Mouse (Mus musculus) hindbrain, embryonic 15.5 days (tissue): ENCODE measurements around the gene Plekhm2. TPM values are rescaled to one million over a fixed set of nuclear protein-coding genes. Genes with fewer than 3 reads are reported as not detected.

Source experiments
- ATAC-seq: fragments of 200-750 bp; cut with Nextera tagmentation; 2 replicates; pipeline ENCODE4 v1.8.0; 2017; ENCODE audit warnings: low read depth, moderate number of reproducible peaks, moderate TSS enrichment; ENCODE audit not compliant: low FRiP score
- H3K27ac ChIP-seq: fragments of 300-500 bp; sonication (generic); replicated peaks from 2 replicates; pipeline ENCODE4 v1.5.1; 2015; ENCODE audit warnings: mild to moderate bottlenecking, inconsistent platforms
- H3K27me3 ChIP-seq: fragments of 300-500 bp; sonication (generic); 2 replicates; pipeline ENCODE4 v1.6.1; 2015; ENCODE audit warnings: control low read depth, inconsistent platforms
- H3K36me3 ChIP-seq: fragments of 300-500 bp; sonication (generic); 2 replicates; pipeline ENCODE4 v1.6.1; 2015; ENCODE audit warnings: control low read depth, inconsistent platforms
- H3K4me1 ChIP-seq: fragments of 300-500 bp; sonication (generic); replicated peaks from 2 replicates; pipeline ENCODE4 v1.6.1; 2015; ENCODE audit warnings: control low read depth, inconsistent platforms
- H3K4me2 ChIP-seq: fragments of 300-500 bp; sonication (generic); 2 replicates; pipeline ENCODE4 v1.6.1; 2015; ENCODE audit warnings: moderate library complexity, mild to moderate bottlenecking, inconsistent platforms
- H3K4me3 ChIP-seq: fragments of 300-500 bp; sonication (generic); 2 replicates; pipeline ENCODE4 v1.5.1; 2015; ENCODE audit warnings: mild to moderate bottlenecking, inconsistent platforms
- H3K9ac ChIP-seq: fragments of 300-500 bp; sonication (generic); 2 replicates; pipeline ENCODE4 v1.6.1; 2015; ENCODE audit warnings: inconsistent platforms
- H3K9me3 ChIP-seq: fragments of 300-500 bp; sonication (generic); 2 replicates; pipeline ENCODE4 v1.6.1; 2016; ENCODE audit warnings: control low read depth, inconsistent platforms
- WGBS: fragments of 180-500 bp; shearing (Covaris S2); methylation state at CpG from one replicate; pipeline ENCODE4 v1.1.7; 2015; 5-methylcytosine and 5-hydroxymethylcytosine counted together
- polyA plus RNA-seq: library from polyadenylated mRNA; unstranded; fragments of >200 nt; fragmentation: Nextera tagmentation; extraction: Ambion mirVana; gene quantifications from 2 replicates; pipeline ENCODE4 v1.2.1, GENCODE M21; 2015

The Plekhm2 gene
- polyA plus RNA-seq, 1 experiment from 2014 or later: 9.9 TPM

DNA sequence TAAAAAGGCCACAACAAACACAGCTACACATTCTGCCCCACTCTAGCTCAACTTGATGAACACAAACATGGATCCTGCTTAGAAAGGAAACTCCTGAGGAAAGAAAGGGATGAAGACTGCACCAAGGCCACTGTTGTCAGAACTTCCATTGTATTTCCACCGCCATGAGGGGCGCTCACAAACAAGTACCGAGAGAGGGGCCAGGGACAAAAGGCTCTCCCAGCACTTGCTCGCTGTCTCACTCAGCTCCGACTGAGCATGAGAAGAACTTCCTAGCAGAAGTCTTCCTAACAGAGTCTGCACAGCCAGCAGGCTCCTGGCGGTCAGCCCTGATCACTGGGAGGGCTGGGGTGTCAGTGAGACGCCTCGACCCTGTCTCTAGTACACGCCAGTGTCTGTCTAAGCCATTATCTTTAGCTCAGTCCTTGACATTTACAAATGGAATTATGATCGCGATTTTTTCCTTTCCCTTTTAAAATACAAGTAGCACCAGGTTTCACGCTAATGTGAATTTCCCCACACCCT is 18.1 kb upstream of the Plekhm2 start:
- H3K9ac ChIP-seq: no peak overlapping the region

DNA sequence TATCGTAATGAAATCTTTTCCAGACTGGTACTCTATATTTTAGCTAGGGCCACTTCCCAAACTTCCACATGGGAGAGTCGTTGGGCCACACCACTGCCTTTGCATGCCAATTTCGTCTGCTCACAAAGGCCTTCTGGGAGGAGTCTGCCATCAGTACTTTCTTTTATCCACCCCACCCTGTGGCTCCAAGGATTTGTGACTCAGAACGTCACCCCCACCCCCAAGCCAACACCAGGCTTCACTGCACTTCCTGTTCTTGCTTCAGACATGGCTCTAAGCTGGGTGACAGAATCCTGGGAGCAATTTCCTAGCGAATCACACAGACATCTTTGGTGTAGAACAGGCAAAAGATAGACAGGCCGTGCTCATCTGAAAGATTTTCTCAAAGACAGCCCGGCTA is 17.1 kb upstream of the Plekhm2 start:
- H3K4me1 ChIP-seq: no peaks in the 10 kb centered on the region
- H3K36me3 ChIP-seq: peaks cover 28% of the 10 kb centered on the region
- ATAC-seq: no peak
- H3K27me3 ChIP-seq: no peaks in the 10 kb centered on the region
- WGBS: 66% methylated on average over 7 of the region's 7 CpGs
- H3K27ac ChIP-seq: no peak overlapping the region
- H3K9ac ChIP-seq: no peak overlapping the region
- no peaks in the 10 kb centered on the region for H3K9me3 ChIP-seq
- no peak overlapping the region for H3K4me3 ChIP-seq
- no peak overlapping the region for H3K4me2 ChIP-seq

More for the DNA sequence above, 18.1 kb upstream of the Plekhm2 start:
- H3K27ac ChIP-seq: 0 out of 2 replicates have a peak overlapping the region, but pooled peaks have one; percentile 25
- no peaks in the 10 kb centered on the region for H3K4me1 ChIP-seq
- H3K36me3 ChIP-seq: peaks cover 32% of the 10 kb centered on the region
- ATAC-seq: no peak
- no peaks in the 10 kb centered on the region for H3K9me3 ChIP-seq
- no peaks in the 10 kb centered on the region for H3K27me3 ChIP-seq
- WGBS: 53% methylated on average over 12 of the region's 12 CpGs
- H3K4me3 ChIP-seq: no peak overlapping the region
- H3K4me2 ChIP-seq: no peak overlapping the region

DNA sequence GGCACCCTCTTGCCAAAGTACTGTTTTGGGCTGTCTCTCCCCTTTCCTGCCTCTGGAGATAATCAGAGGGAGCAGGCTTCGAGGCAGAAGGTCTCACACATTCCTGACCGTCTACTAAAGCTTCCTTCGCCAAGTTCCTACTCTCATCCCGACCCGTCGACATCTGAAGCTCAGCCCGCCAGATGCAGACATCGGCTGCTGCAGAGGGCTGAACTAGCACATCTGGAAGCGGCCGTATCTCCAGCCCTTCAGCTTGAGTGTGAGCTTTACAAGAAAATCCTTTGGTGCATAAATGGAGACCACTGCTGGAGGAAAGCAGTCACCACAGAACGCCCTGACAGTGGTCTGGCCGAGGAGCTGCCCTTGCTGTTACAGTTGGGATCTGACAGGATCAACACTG is 16.2 kb upstream of the Plekhm2 start:
- H3K36me3 ChIP-seq: peaks cover 22% of the 10 kb centered on the region
- no peak overlapping the region for H3K4me3 ChIP-seq
- H3K4me2 ChIP-seq: no peak overlapping the region
- H3K9me3 ChIP-seq: no peaks in the 10 kb centered on the region
- H3K4me1 ChIP-seq: no peaks in the 10 kb centered on the region
- ATAC-seq: no peak
- H3K27me3 ChIP-seq: no peaks in the 10 kb centered on the region
- H3K27ac ChIP-seq: no peak overlapping the region
- WGBS: 81% methylated on average over 12 of the region's 12 CpGs
- H3K9ac ChIP-seq: no peak overlapping the region

DNA sequence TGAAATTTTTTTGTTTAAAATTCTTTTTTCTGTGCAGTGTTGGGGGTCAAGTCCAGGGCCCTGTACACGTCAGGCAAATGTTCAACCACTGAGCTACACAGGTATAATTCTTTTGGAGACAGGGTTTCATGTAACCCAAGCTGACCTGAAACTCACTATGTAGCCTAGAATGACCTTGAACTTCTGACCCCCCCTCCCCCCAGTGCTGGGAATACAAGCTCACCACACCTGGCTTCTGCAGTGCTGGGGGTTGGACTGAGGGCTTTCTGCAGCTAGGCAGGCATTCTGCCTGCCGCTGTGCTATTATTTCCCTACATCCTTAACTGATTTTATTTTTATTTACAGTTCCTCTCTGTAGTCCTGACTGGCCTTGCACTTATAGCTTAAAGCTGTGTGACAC is 14.3 kb upstream of the Plekhm2 start:
- Histone ChIP-seq H3K27ac (no peak overlapping the region), H3K4me3 (no peak overlapping the region), H3K27me3 (no peaks in the 10 kb centered on the region), H3K4me1 (no peaks in the 10 kb centered on the region), H3K36me3 (peaks cover 5% of the 10 kb centered on the region; the same call in 1 of the 2 replicates), H3K9ac (no peak overlapping the region), H3K9me3 (no peaks in the 10 kb centered on the region), H3K4me2 (no peak overlapping the region)
- ATAC-seq: no peak
- WGBS: 93% methylated on average over 2 of the region's 2 CpGs

DNA sequence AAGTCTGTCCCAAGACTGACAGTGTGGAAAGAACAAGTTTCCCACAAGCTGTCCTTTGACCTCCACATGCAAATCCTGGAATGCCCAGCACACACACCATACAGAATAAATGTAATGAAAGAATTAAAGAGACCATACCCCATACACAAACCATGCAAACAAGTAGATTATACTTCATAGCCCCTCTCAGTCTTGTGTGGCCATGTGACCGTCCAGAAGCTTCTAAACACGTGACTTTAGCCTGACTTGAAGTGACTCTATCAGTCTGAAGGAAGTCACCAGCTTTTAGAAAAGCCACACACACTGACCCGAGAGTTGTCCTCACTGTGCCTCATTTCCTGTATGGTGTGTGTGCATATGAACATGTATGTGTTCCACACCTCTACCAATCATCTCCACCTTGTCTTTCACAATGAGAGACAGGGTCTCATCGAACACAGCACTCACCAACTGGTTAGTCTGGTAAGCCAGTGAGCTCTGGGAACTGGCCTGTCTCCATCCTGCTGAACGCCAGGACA is 11.8 kb upstream of the Plekhm2 start:
- Histone ChIP-seq H3K27me3 (no peaks in the 10 kb centered on the region), H3K4me3 (no peak overlapping the region), H3K4me2 (no peak overlapping the region), H3K36me3 (peaks cover 2% of the 10 kb centered on the region; the same call in 1 of the 2 replicates), H3K9ac (no peak overlapping the region), H3K27ac (no peak overlapping the region), H3K9me3 (no peaks in the 10 kb centered on the region), H3K4me1 (no peaks in the 10 kb centered on the region)
- 88% methylated on average over 5 of the region's 5 CpGs for WGBS
- ATAC-seq: no peak

DNA sequence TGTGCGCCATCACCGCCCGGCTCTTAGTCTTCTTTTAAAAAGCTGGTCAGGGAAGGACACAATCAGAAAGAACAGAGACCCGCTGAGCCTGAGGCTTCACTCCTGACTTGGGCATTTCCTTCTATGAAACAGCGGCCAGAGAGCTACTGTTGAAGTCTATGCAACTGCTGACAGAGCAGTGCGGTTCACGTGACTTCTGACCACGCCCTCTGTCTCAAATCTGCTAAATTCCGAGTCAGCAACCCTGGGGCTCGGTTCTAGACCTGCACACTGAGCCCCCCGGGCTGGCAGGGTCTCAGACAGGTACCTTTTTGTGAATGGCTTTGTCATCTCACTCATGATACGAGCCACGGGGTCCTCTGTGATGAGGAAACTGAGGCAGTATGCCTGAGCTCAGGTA is 7.6 kb upstream of the Plekhm2 start:
- 84% methylated on average over 13 of the region's 13 CpGs for WGBS
- H3K36me3 ChIP-seq: no peaks in the 10 kb centered on the region
- no peak overlapping the region for H3K27ac ChIP-seq
- H3K27me3 ChIP-seq: no peaks in the 10 kb centered on the region
- H3K4me1 ChIP-seq: no peaks in the 10 kb centered on the region
- H3K4me3 ChIP-seq: no peak overlapping the region
- H3K9me3 ChIP-seq: no peaks in the 10 kb centered on the region
- no peak for ATAC-seq
- H3K9ac ChIP-seq: no peak overlapping the region
- H3K4me2 ChIP-seq: no peak overlapping the region

DNA sequence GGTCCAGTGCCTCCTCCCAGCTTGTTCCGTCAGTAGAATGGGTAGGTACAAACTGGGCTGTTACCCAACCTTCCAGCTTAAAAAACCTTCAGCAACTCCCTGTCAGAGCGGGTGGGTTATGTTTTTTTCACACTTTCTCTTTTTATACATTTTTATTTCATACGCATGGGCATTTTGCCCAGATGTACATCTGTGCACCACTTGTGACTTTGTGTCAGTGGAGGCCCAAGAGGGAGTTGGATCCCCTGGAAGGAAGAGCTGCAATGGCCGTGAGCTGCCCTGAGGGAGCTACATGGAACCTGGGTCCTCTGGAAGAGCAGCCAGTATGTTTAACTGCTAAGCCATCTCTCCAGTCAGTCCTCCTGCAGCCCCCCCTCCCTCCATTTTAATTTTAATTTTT is 6.7 kb upstream of the Plekhm2 start:
- Histone ChIP-seq H3K4me1 (no peaks in the 10 kb centered on the region), H3K9me3 (no peaks in the 10 kb centered on the region), H3K36me3 (no peaks in the 10 kb centered on the region), H3K27me3 (no peaks in the 10 kb centered on the region), H3K4me3 (no peak overlapping the region), H3K27ac (no peak overlapping the region), H3K4me2 (no peak overlapping the region), H3K9ac (no peak overlapping the region)
- no peak for ATAC-seq
- WGBS: 81% methylated on average over 4 of the region's 4 CpGs

DNA sequence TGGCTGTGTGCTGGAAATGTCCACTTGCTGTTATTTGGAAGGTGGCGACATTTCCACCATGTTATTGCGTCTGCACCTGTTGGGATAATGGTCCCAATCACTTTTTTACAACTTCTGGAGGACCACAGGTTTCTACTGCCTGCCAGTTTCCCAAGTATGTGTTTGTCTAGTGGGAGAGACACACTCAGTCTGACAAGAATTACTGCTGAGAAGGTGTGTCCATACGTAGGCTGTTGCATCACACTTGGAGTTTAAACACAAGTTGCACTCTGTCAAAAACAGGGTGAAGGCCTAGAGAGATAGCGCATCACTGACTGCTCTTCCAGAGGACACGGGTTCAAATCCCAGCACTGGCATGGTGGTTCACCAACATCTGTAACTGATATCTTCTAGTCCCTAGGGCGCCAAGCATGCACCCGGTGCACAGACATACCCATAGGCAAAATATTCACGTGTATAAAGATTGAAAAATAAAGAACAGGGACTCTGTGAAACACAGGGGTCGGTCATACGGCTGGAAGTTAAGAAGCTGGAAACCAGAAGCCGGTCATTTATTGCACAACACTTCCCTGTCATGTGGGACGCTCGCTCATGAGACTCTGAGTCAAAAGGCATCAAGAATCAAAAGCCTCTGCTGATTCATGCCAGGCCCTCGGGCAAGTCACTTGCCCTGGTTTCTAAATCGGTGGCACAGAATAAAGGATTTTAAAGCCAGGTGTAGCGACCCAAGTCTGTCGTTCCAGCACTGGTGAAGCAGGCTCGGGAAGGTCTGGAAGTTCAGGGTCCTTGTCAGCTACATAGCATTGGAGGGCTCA is 5.4 kb upstream of the Plekhm2 start:
- no peaks in the 10 kb centered on the region for H3K27me3 ChIP-seq
- no peak for ATAC-seq

DNA sequence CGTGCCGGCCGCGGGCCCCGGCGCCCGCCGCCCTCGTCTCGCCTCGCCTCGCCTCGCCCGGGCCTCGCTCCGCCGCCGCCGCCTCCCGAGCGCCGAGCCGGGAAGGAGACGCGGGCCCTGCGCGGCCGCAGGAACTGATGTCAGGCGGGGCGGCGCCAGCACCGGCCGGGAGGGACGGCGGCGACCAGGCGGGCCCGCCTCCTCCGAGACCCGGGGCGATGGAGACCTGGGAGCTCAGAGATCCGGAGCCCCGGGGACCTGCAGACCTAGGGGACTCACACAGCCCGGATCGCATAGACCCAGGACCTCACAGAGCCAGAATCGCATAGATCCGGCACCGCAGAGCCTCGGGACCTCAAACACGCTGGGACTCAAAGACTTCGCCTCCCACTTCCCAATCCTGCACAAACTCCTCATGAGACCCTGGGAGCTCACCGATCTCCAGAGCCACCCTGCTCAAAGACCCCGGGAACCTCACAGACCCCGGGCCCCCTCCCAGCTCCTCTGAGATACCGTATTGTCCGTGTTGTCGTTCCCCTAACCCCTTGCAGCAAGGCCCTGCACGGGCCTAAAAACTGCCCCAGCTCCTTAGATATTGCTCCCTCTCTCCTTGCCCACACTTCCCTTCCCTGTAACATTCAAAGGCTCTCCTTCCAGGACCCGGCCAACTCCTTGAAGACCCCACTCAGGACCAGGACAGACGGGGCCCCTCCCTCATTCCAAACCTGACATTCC is 521 bp downstream of the Plekhm2 start:
- H3K27me3 ChIP-seq: no peaks in the 10 kb centered on the region
- peak; percentile 84 for ATAC-seq
- peaks cover 28% of the 10 kb centered on the region for H3K4me1 ChIP-seq
- peak overlapping the region; percentile 85 for H3K4me3 ChIP-seq
- peak overlapping the region; percentile 83 for H3K27ac ChIP-seq
- peak overlapping the region; percentile 85 for H3K4me2 ChIP-seq
- peaks cover 3% of the 10 kb centered on the region; the same call in 1 of the 2 replicates for H3K36me3 ChIP-seq
- WGBS: under 1% methylated on average over 46 of the region's 60 CpGs
- no peaks in the 10 kb centered on the region for H3K9me3 ChIP-seq
- H3K9ac ChIP-seq: peak overlapping the region; percentile 97

More for the DNA sequence above, 5.4 kb upstream of the Plekhm2 start:
- Histone ChIP-seq H3K27ac (no peak overlapping the region), H3K4me3 (no peak overlapping the region), H3K4me1 (peaks cover 2% of the 10 kb centered on the region), H3K4me2 (no peak overlapping the region), H3K36me3 (no peaks in the 10 kb centered on the region), H3K9me3 (no peaks in the 10 kb centered on the region), H3K9ac (no peak overlapping the region)
- 89% methylated on average over 18 of the region's 18 CpGs for whole genome bisulfite sequencing

DNA sequence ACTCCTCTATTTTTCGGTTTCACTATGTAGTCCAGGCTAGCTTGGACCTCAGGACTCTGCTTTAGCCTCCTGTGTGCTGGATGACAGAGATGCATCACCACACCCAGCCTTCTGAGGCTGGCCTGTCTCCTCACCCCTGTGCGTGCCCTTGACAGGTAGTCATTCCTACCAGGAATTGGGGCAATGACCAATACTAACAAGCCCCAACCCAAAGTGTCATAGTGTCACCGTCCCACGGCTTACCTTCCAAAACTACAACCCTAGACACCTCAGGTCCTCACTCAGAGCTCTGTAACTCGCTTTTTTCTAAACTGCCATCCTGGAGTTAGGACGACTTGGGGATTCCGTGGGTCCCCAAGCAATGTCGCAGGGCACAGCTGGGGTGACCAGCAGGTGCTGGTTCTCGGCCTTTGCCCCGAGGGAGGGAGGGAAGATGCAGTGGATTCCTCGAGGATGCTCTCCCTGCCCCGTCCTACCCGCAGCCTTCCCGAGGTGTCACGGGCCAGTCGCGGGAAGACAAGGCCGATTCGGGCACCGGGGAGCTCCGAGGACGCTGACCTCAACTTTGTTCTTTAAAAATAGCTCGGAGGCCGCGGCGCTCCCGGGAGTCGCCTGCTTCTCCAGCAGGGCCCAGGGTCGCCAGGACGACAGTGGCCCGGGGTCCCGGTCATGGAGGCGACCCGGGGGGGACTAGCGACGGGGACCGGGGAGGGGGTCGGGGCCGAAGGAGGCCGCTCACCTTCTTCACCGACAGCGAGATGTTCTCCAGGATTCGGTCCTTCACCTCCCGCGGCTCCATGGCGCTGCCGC is 1.4 kb downstream of the Plekhm2 start:
- WGBS: 5% methylated on average over 41 of the region's 47 CpGs
- peaks cover 3% of the 10 kb centered on the region; the same call in 1 of the 2 replicates for H3K36me3 ChIP-seq
- no peaks in the 10 kb centered on the region for H3K27me3 ChIP-seq
- no peaks in the 10 kb centered on the region for H3K9me3 ChIP-seq
- H3K4me1 ChIP-seq: peaks cover 28% of the 10 kb centered on the region
- H3K27ac ChIP-seq: peak overlapping the region; percentile 83
- 0 out of 2 replicates have a peak, but pooled peaks have one; percentile 23 for ATAC-seq
- peak overlapping the region; percentile 85 for H3K4me2 ChIP-seq
- peak overlapping the region; percentile 85 for H3K4me3 ChIP-seq
- H3K9ac ChIP-seq: peak overlapping the region; percentile 97

DNA sequence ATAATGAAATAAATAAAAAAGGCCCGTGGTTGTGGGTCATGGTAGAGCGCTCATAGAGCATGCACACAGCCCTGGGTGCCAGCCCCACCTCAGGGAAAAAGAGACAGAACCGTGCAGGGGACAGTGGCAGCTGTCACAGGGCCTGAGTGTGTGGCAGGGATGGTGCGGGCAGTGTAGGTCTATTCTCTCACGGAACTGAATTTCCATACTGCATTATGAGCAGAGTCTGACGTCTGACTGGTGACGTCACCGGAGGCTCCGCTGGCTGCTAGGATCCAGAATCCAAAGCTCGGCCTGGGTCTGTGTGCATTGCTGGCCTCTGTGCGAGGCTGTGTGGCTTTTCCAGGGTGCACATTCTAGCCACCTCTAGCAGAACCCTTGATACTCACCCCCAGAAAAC is 3.8 kb downstream of the Plekhm2 start:
- H3K27me3 ChIP-seq: no peaks in the 10 kb centered on the region
- H3K27ac ChIP-seq: no peak overlapping the region
- ATAC-seq: no peak
- H3K9me3 ChIP-seq: no peaks in the 10 kb centered on the region
- H3K36me3 ChIP-seq: peaks cover 10% of the 10 kb centered on the region; the same call in 1 of the 2 replicates
- H3K4me2 ChIP-seq: no peak overlapping the region
- H3K4me3 ChIP-seq: no peak overlapping the region
- H3K9ac ChIP-seq: no peak overlapping the region
- 79% methylated on average over 11 of the region's 11 CpGs for whole genome bisulfite sequencing
- peaks cover 32% of the 10 kb centered on the region for H3K4me1 ChIP-seq
